17 mouse cellular contexts compared by ENCODE assay signal in genomic region chr12:107971081-107971780, GRCm38 (mm10). TPM values are rescaled to one million over a fixed set of nuclear protein-coding genes. Genes with fewer than 3 reads are reported as not detected.
DNase-seq lines count a peak whose midpoint lies in the region; ATAC-seq and TF ChIP-seq lines count a peak whose summit lies in the region.
"Had no signal": no experiment of that assay in that cellular context is flagged by ENCODE, and none has a peak within 500 bp of the region (broad histone marks: within the 10 kb centered on the region; RNA-seq: fewer than 3 reads in every experiment).

No protein-coding gene starts in this region.

- H3K27me3 ChIP-seq in midbrain, embryonic 13.5 days: no peaks in the 10 kb centered on the region
- peaks cover 37% of the 10 kb centered on the region for H3K27me3 ChIP-seq in midbrain, embryonic 10.5 days (ENCODE audit: low read depth, poor library complexity, severe bottlenecking)
- no peaks in the 10 kb centered on the region for H3K27me3 ChIP-seq in forebrain, embryonic 15.5 days
- H3K27me3 ChIP-seq in limb, embryonic 10.5 days (ENCODE audit: low read depth, poor library complexity, severe bottlenecking): peaks cover 4% of the 10 kb centered on the region; the same call in 1 of the 2 replicates
- H3K27me3 ChIP-seq: heart, embryonic 15.5 days had no signal

- no peak for TF ChIP-seq POLR2A in olfactory bulb, adult 2 months (IDR thresholded peaks at IDR 0.05; ENCODE audit: insufficient read depth, low read depth, low read length)

- DNase-seq in midbrain, embryonic 10.5 days (ENCODE audit: low spot score): no peak
- no peak for DNase-seq in limb, embryonic 10.5 days (ENCODE audit: low spot score)
- no peak for DNase-seq in heart, postnatal 10 days
- DNase-seq in right cerebral cortex, adult 2 months (ENCODE audit: low spot score in 2 of 2): no peak
- no peak for DNase-seq in left cerebral cortex, adult 18-20 months (ENCODE audit: low spot score in 2 of 2)
- DNase-seq: B cell, adult 2 months; cerebellum, adult 2 months; embryo, embryonic 11 days; kidney, postnatal 4 days; lung, postnatal 14 days; thymus, adult 18-20 months had no signal

- H3K4me2 ChIP-seq in midbrain, embryonic 13.5 days (replicated peaks): 0 out of 2 replicates have a peak overlapping the region, but pooled peaks have one; percentile 3
- peak overlapping the region; percentile 42 for H3K4me2 ChIP-seq in forebrain, embryonic 15.5 days (replicated peaks)
- H3K4me2 ChIP-seq: heart, embryonic 15.5 days had no signal

- H3K9me3 ChIP-seq in midbrain, embryonic 13.5 days: no peaks in the 10 kb centered on the region
- no peaks in the 10 kb centered on the region for H3K9me3 ChIP-seq in midbrain, embryonic 10.5 days (replicated peaks)
- H3K9me3 ChIP-seq in forebrain, embryonic 15.5 days: no peaks in the 10 kb centered on the region
- no peaks in the 10 kb centered on the region for H3K9me3 ChIP-seq in limb, embryonic 10.5 days (replicated peaks)
- H3K9me3 ChIP-seq: heart, embryonic 15.5 days had no signal

- no peak overlapping the region for H3K4me3 ChIP-seq in midbrain, embryonic 13.5 days (replicated peaks)
- H3K4me3 ChIP-seq in midbrain, embryonic 10.5 days: no peak overlapping the region
- H3K4me3 ChIP-seq in forebrain, embryonic 15.5 days: peak overlapping the region; percentile 8; the same call in 1 of the 2 replicates
- H3K4me3 ChIP-seq in limb, embryonic 10.5 days: no peak overlapping the region
- H3K4me3 ChIP-seq in olfactory bulb, adult 2 months (ENCODE audit: insufficient read depth, low read depth, low read length): no peak overlapping the region
- H3K4me3 ChIP-seq: heart, embryonic 15.5 days had no signal

- no peaks in the 10 kb centered on the region for H3K36me3 ChIP-seq in midbrain, embryonic 13.5 days
- H3K36me3 ChIP-seq in midbrain, embryonic 10.5 days: peaks cover 3% of the 10 kb centered on the region; the same call in 1 of the 2 replicates
- H3K36me3 ChIP-seq in forebrain, embryonic 15.5 days: no peaks in the 10 kb centered on the region
- H3K36me3 ChIP-seq in limb, embryonic 10.5 days: 0 out of 2 replicates have a peak, but pooled peaks cover 12% of the 10 kb centered on the region
- H3K36me3 ChIP-seq: heart, embryonic 15.5 days had no signal

- H3K27ac ChIP-seq in midbrain, embryonic 13.5 days: peak overlapping the region; percentile 78
- no peak overlapping the region for H3K27ac ChIP-seq in midbrain, embryonic 10.5 days (replicated peaks)
- H3K27ac ChIP-seq in forebrain, embryonic 15.5 days (replicated peaks): peak overlapping the region; percentile 92
- H3K27ac ChIP-seq in limb, embryonic 10.5 days: peak overlapping the region; percentile 72
- H3K27ac ChIP-seq in olfactory bulb, adult 2 months (ENCODE audit: insufficient read depth, low read depth, low read length): peak overlapping the region; percentile 66
- H3K27ac ChIP-seq: heart, embryonic 15.5 days; liver, embryonic 14.5 days had no signal

- no peak overlapping the region for H3K9ac ChIP-seq in midbrain, embryonic 13.5 days (replicated peaks)
- no peak overlapping the region; the same call in 1 of the 2 replicates for H3K9ac ChIP-seq in forebrain, embryonic 15.5 days (replicated peaks)
- H3K9ac ChIP-seq: heart, embryonic 15.5 days; liver, embryonic 14.5 days had no signal

- TF ChIP-seq CTCF in olfactory bulb, adult 2 months (IDR thresholded peaks at IDR 0.05; ENCODE audit: insufficient read depth, low read depth, low read length): no peak

- WGBS in midbrain, embryonic 13.5 days: 70% methylated on average over 12 of the region's 12 CpGs
- WGBS in midbrain, embryonic 10.5 days: 77% methylated on average over 12 of the region's 12 CpGs
- WGBS in forebrain, embryonic 15.5 days: 41% methylated on average over 12 of the region's 12 CpGs
- 59% methylated on average over 12 of the region's 12 CpGs for WGBS in limb, embryonic 10.5 days
- WGBS in olfactory bulb, adult 2 months: 55% methylated on average over 12 of the region's 12 CpGs

- intact Hi-C loops in heart, postnatal 10 days (cut with DNase I): no loop called here

- peak; percentile 10; the same call in 1 of the 2 replicates for ATAC-seq in midbrain, embryonic 13.5 days
- ATAC-seq in forebrain, embryonic 15.5 days (replicated peaks): 0 out of 2 replicates have a peak, but pooled peaks have one; percentile 14
- ATAC-seq: intestine, postnatal 0 days had no signal

- H3K4me1 ChIP-seq in midbrain, embryonic 13.5 days (replicated peaks): peaks cover 94% of the 10 kb centered on the region
- peaks cover 67% of the 10 kb centered on the region for H3K4me1 ChIP-seq in midbrain, embryonic 10.5 days
- H3K4me1 ChIP-seq in forebrain, embryonic 15.5 days: peaks cover 95% of the 10 kb centered on the region
- peaks cover 94% of the 10 kb centered on the region for H3K4me1 ChIP-seq in limb, embryonic 10.5 days
- H3K4me1 ChIP-seq in olfactory bulb, adult 2 months (ENCODE audit: control insufficient read depth, insufficient read depth, low read length): peaks cover 56% of the 10 kb centered on the region

RNA-seq across cellular contexts. Expression of gene Bcl11b, which starts 32.2 kb away (rescaled TPM):
- polyA plus RNA-seq in midbrain, embryonic 13.5 days (2015; fragmentation: Nextera tagmentation; extraction: Ambion mirVana): 19.2 and 27.0 TPM in 2 replicates
- polyA plus RNA-seq in midbrain, embryonic 10.5 days (2016; fragmentation: Nextera tagmentation; extraction: Ambion mirVana): 2.5 and 3.9 TPM in 2 replicates
- 109 and 117 TPM in 2 replicates for polyA plus RNA-seq in forebrain, embryonic 15.5 days (2015; fragmentation: Nextera tagmentation; extraction: Ambion mirVana)
- polyA plus RNA-seq in limb, embryonic 10.5 days (2016; fragmentation: Nextera tagmentation; extraction: Ambion mirVana): 5.4 and 7.8 TPM in 2 replicates
- 49.8 and 56.3 TPM in 2 replicates for polyA plus RNA-seq in olfactory bulb, adult 2 months (2012; ENCODE audit: insufficient read depth, insufficient read length, low replicate concordance, missing spikeins)
- total RNA-seq in heart, postnatal 10 days (2021): 1 to 10 TPM; 1.6 to 1.8 TPM
- total RNA-seq in left cerebral cortex, adult 18-20 months (2021): 10 to 100 TPM; 60.4 to 75.6 TPM
